Mouse (Mus musculus) limb, embryonic 11.5 days (tissue): Measurements from ENCODE around the gene Gjb4. TPM values are rescaled to one million over a fixed set of nuclear protein-coding genes. Genes with fewer than 3 reads are reported as not detected.
A peak's percentile ranks its signal among the peaks of the same experiment; 100 is the strongest.

Experiments used
- ATAC-seq: fragments of 200-750 bp; cut with Nextera tagmentation; 2 replicates; pipeline ENCODE4 v1.8.0; 2017; ENCODE audit warnings: low read depth; ENCODE audit not compliant: insufficient number of reproducible peaks, low FRiP score, low TSS enrichment
- DNase-seq: peaks from one replicate; pipeline ENCODE4 v3.0.0-alpha.2; 2015; ENCODE audit warnings: low spot score
- H3K27ac ChIP-seq: fragments of 300-500 bp; sonication (generic); replicated peaks from 2 replicates; pipeline ENCODE4 v1.5.1; 2014; ENCODE audit warnings: low read depth, mild to moderate bottlenecking, low read length
- H3K27me3 ChIP-seq: fragments of 300-500 bp; sonication (generic); 2 replicates; pipeline ENCODE4 v1.6.1; 2014; ENCODE audit warnings: mild to moderate bottlenecking, low read length, mixed read lengths; ENCODE audit not compliant: control insufficient read depth, insufficient read depth
- H3K36me3 ChIP-seq: fragments of 300-500 bp; sonication (generic); 2 replicates; pipeline ENCODE4 v1.6.1; 2014; ENCODE audit warnings: mild to moderate bottlenecking, low read length, moderate library complexity, mixed read lengths; ENCODE audit not compliant: control insufficient read depth, insufficient read depth
- H3K4me1 ChIP-seq: fragments of 300-500 bp; sonication (generic); 2 replicates; pipeline ENCODE4 v1.6.1; 2014; ENCODE audit warnings: low read length, mixed read lengths; ENCODE audit not compliant: control insufficient read depth, insufficient read depth
- H3K4me2 ChIP-seq: fragments of 300-500 bp; sonication (generic); 2 replicates; pipeline ENCODE4 v1.6.1; 2014; ENCODE audit warnings: low read depth, mild to moderate bottlenecking, moderate library complexity; ENCODE audit not compliant: severe bottlenecking
- H3K4me3 ChIP-seq: fragments of 300-500 bp; sonication (generic); 2 replicates; pipeline ENCODE4 v1.5.1; 2014; ENCODE audit warnings: low read depth, low read length
- H3K9ac ChIP-seq: fragments of 300-500 bp; sonication (generic); 2 replicates; pipeline ENCODE4 v1.6.1; 2014; ENCODE audit warnings: mild to moderate bottlenecking, low read length
- H3K9me3 ChIP-seq: fragments of 300-500 bp; sonication (generic); 2 replicates; pipeline ENCODE4 v1.6.1; 2016; ENCODE audit warnings: low read length; ENCODE audit not compliant: control insufficient read depth
- WGBS: fragments of 180-500 bp; shearing (Covaris S2); extraction: QIAGEN DNeasy Blood & Tissue Kit; methylation state at CpG from one replicate; pipeline ENCODE4 v1.1.7; 2014; 5-methylcytosine and 5-hydroxymethylcytosine counted together
- polyA plus RNA-seq: library from polyadenylated mRNA; unstranded; fragments of >200 nt; fragmentation: Nextera tagmentation; extraction: Ambion mirVana; gene quantifications from 2 replicates; pipeline ENCODE4 v1.2.1, GENCODE M21; 2014

Gene Gjb4
- polyA plus RNA-seq, 1 experiment from 2014 or later, result 0.13 TPM

DNA sequence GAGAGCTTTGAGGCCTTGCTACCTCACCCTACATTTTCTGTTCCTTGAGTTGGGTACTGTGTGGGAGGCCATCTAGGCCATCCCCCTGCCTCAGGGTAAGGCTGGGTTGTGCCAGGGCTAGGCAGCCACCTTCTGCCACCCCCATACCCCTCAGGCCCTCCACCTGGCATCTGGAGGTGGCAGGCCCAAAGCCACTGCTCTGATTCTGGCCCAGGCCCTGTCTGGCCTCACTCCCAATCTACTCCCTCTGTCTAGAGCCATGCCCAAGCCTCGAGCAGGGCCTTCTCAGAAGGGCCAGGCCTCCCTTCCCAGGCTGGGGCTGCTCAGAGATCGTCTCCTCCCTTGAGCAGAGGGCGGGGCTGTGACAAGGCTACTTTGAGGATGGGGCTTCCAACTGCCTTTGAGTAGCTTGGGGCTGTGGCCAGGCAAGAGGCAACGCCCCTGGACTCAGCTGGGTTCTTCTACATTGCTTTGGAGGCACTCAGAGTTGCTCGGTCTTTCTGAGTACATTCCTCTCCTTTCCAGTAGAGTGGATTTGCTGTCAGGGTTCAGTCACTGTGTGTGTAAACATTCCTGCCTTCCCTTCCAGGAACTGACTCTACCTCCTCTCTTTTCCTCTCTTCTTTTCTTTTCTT is 18.9 kb downstream of the Gjb4 start:
- Histone ChIP-seq H3K9ac (no peak overlapping the region), H3K4me2 (no peak overlapping the region), H3K36me3 (no peaks in the 10 kb centered on the region), H3K27me3 (peaks cover 31% of the 10 kb centered on the region), H3K27ac (no peak overlapping the region), H3K4me3 (no peak overlapping the region), H3K9me3 (no peaks in the 10 kb centered on the region), H3K4me1 (0 out of 2 replicates have a peak, but pooled peaks cover 6% of the 10 kb centered on the region)
- ATAC-seq, result no peak
- DNase-seq, result no peak
- WGBS, result 29% methylated on average over 5 of the region's 5 CpGs

DNA sequence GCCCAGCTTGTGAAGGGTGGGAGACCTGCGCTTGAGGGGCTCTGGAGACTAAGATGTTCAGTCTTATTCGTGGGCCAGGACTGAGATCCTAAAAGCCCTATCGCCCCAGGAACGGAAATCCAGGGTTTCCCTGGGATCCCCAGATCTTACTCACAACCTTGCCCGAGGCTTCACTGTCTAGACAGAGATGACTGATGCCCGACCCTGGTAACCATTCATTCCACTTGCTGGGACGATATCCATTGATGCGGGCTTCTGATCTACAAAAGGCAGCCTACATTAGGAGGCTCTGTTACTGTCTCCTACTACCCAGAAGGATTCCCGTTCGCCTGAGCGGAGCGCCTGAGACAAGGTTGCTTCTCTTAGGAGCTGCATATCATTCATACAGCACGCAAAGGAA is 22.7 kb downstream of the Gjb4 start:
- Histone ChIP-seq H3K27ac (no peak overlapping the region), H3K27me3 (peaks cover 47% of the 10 kb centered on the region), H3K4me1 (0 out of 2 replicates have a peak, but pooled peaks cover 7% of the 10 kb centered on the region), H3K4me3 (no peak overlapping the region), H3K36me3 (no peaks in the 10 kb centered on the region), H3K9me3 (no peaks in the 10 kb centered on the region), H3K9ac (no peak overlapping the region), H3K4me2 (no peak overlapping the region)
- ATAC-seq (no peak), DNase-seq (no peak)
- WGBS, result 22% methylated on average over 13 of the region's 13 CpGs

DNA sequence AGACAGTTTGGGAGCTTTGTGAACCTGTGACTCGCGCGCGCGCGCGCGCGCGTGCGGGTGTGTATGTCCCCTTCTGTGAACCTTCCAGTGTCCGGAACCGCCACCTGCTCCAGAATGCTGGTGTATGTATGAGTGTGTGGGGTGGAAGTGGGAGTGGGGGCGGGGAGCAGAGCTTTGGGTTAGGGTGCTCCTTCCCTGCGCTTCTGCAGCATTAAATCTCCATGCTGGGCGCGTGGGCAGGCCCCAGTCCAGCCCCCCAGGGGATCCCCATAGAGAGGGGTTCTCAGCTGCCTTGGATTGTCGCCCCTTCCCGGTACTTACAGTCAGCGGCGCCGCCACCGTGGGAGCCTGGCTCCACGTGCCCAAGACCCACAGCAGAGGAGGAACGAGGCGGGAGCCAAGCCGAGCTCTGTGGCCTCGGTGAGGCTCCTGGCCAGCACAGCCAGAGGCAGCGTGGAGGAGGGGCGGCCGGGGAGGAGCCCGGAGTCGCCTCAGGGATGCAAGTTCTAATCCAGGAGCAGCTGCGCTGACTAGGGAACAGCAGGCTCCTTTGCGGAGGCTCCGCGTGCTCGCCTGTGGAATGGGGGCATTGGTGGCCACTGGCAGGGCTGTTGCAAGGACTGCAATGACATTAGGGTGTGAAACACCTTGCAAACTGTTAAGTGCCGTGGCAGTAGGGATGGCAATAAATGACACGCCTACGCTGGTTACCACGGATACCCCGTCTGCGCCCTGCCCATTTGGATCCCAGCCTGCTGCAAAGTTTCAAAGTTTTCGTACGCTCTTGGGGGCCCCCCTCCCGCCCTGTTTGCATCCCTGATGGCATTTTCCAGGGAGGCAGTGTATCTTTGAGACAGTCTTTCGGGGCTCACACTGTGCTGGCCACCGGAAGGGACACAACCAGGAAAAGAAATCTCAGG is 23.4 kb downstream of the Gjb4 start, which contains the start of gene Gjb3:
Gene Gjb3 (minus strand): TSS at position 664 of the 920 bp plus-strand sequence.
- H3K27me3 ChIP-seq, result peaks cover 49% of the 10 kb centered on the region
- peak within 1 kb of the TSS; percentile 15 for H3K4me2 ChIP-seq
- ATAC-seq, result no peak
- no peaks in the 10 kb centered on the region for H3K9me3 ChIP-seq
- WGBS, result 1% methylated on average over 49 of the region's 49 CpGs
- no peaks in the 10 kb centered on the region for H3K36me3 ChIP-seq
- no peak within 1 kb of the TSS for H3K9ac ChIP-seq
- H3K4me3 ChIP-seq, result peak within 1 kb of the TSS; percentile 20
- peak; percentile 53 for DNase-seq
- H3K4me1 ChIP-seq, result 0 out of 2 replicates have a peak, but pooled peaks cover 7% of the 10 kb centered on the region
- no peak within 1 kb of the TSS for H3K27ac ChIP-seq

DNA sequence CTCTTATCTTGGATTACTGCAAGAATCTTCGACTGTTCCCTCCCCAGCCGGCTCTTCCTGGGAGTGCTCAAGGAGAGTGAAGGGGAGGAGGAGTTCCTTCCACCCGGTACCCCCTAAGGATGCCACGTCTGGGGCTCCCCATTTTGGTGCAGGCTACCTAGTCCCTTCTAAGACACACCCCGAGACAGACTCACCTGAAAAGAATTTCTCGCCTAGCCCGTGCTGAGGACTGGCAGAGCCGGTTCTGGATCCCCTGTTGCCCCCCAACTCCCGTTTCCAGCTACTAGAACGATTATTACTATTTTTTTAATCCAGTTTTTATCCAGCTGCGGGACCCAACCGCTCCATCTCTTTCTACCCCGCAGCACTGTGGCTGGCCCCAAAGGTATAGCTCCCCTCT is 24.1 kb downstream of the Gjb4 start:
- Histone ChIP-seq H3K4me1 (0 out of 2 replicates have a peak, but pooled peaks cover 7% of the 10 kb centered on the region), H3K27me3 (peaks cover 49% of the 10 kb centered on the region), H3K9ac (no peak overlapping the region), H3K4me3 (peak overlapping the region; percentile 20; the same call in 1 of the 2 replicates), H3K27ac (no peak overlapping the region), H3K9me3 (no peaks in the 10 kb centered on the region), H3K4me2 (peak overlapping the region; percentile 15), H3K36me3 (no peaks in the 10 kb centered on the region)
- WGBS, result 2% methylated on average over 13 of the region's 13 CpGs
- DNase-seq (no peak), ATAC-seq (no peak)

DNA sequence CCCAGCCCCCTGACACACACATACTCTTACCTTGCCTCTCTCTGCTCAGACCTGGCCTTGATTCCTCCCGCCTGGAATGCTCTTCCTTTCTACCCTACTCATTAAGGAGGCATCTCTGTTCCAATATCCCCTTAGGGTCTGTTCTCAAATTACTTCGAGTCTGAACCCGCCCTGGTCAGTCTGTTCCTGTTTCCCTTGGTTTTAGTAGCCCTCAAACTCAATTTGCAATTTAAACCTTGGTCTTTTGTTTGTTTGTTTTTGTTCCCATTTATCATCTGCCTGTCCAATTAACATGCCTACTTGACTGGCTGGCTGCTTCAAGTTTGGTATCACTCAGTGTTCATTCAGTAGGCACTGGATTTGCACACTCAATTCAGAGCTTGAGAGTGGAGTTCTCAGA is 24.8 kb downstream of the Gjb4 start:
- Histone ChIP-seq H3K4me3 (no peak overlapping the region), H3K4me1 (0 out of 2 replicates have a peak, but pooled peaks cover 7% of the 10 kb centered on the region), H3K27me3 (peaks cover 49% of the 10 kb centered on the region), H3K9ac (no peak overlapping the region), H3K9me3 (no peaks in the 10 kb centered on the region), H3K36me3 (no peaks in the 10 kb centered on the region), H3K4me2 (no peak overlapping the region), H3K27ac (no peak overlapping the region)
- 2% methylated on average over 3 of the region's 3 CpGs for WGBS
- DNase-seq, result peak; percentile 34
- ATAC-seq, result no peak

DNA sequence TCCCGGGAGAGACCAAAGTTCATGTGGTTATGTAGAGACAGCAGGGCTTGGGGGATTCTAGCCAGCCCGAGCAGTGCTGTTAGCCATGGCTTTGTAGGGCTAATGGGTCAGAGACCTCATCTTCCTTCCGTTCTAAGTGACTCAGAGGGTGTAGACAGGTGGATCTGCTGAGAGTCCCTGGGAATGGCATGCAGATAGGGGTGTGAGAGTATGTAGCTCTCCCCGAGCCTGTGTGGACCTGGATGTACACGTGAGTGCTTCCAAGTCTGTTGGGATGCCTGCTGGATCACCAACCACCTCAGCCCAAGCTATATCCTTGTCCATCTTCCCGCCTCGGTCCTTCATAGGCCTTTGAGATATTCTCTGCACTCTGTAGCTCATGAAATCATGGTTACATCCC is 25.5 kb downstream of the Gjb4 start:
- H3K4me3 ChIP-seq, result no peak overlapping the region
- H3K27ac ChIP-seq, result no peak overlapping the region
- no peak overlapping the region for H3K9ac ChIP-seq
- no peak overlapping the region for H3K4me2 ChIP-seq
- no peaks in the 10 kb centered on the region for H3K9me3 ChIP-seq
- 0 out of 2 replicates have a peak, but pooled peaks cover 7% of the 10 kb centered on the region for H3K4me1 ChIP-seq
- 61% methylated on average over 7 of the region's 7 CpGs for WGBS
- DNase-seq, result no peak
- H3K27me3 ChIP-seq, result peaks cover 49% of the 10 kb centered on the region
- no peaks in the 10 kb centered on the region for H3K36me3 ChIP-seq
- ATAC-seq, result no peak

GRCm38 (mm10) chr4:127327749-127328148 is 26.1 kb downstream of the Gjb4 start:
- no peak overlapping the region for H3K4me2 ChIP-seq
- no peaks in the 10 kb centered on the region for H3K36me3 ChIP-seq
- no peak overlapping the region for H3K27ac ChIP-seq
- DNase-seq (no peak), ATAC-seq (no peak)
- H3K27me3 ChIP-seq, result peaks cover 46% of the 10 kb centered on the region
- no peak overlapping the region for H3K9ac ChIP-seq
- WGBS, result 76% methylated on average over 6 of the region's 6 CpGs
- H3K9me3 ChIP-seq, result no peaks in the 10 kb centered on the region
- 0 out of 2 replicates have a peak, but pooled peaks cover 7% of the 10 kb centered on the region for H3K4me1 ChIP-seq
- H3K4me3 ChIP-seq, result no peak overlapping the region

DNA sequence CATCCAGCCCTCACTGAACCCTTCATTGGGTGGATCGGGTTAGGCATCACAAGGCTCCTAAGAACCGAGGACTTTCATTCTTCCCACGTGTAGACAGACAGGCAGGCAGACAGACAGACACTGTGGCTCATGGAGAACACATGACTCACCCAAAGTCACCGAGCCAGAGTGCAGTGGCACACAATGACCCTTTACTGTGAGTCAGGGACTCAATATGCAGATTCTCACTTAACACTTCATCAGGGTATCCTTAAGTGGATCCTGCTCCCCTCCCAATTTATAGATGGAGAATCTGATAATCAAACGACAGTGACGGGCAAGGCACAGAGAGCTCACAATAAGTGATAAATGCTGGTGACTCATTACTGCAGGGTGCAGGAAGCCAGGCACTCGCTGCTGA is 26.6 kb downstream of the Gjb4 start:
- no peak for DNase-seq
- no peak overlapping the region for H3K4me3 ChIP-seq
- H3K36me3 ChIP-seq, result no peaks in the 10 kb centered on the region
- no peak overlapping the region for H3K4me2 ChIP-seq
- no peaks in the 10 kb centered on the region for H3K9me3 ChIP-seq
- no peak overlapping the region for H3K27ac ChIP-seq
- H3K4me1 ChIP-seq, result 0 out of 2 replicates have a peak, but pooled peaks cover 7% of the 10 kb centered on the region
- peaks cover 41% of the 10 kb centered on the region for H3K27me3 ChIP-seq
- WGBS, result 66% methylated on average over 7 of the region's 7 CpGs
- H3K9ac ChIP-seq, result no peak overlapping the region
- ATAC-seq, result no peak
